Mouse (Mus musculus) urinary bladder, postnatal 10 days (tissue): ENCODE measurements around the gene Mroh2a.

Experiments
- DNase-seq: peaks from one replicate; pipeline ENCODE4 v3.0.0; 2022; ENCODE audit warnings: low spot score

The Mroh2a gene

DNA sequence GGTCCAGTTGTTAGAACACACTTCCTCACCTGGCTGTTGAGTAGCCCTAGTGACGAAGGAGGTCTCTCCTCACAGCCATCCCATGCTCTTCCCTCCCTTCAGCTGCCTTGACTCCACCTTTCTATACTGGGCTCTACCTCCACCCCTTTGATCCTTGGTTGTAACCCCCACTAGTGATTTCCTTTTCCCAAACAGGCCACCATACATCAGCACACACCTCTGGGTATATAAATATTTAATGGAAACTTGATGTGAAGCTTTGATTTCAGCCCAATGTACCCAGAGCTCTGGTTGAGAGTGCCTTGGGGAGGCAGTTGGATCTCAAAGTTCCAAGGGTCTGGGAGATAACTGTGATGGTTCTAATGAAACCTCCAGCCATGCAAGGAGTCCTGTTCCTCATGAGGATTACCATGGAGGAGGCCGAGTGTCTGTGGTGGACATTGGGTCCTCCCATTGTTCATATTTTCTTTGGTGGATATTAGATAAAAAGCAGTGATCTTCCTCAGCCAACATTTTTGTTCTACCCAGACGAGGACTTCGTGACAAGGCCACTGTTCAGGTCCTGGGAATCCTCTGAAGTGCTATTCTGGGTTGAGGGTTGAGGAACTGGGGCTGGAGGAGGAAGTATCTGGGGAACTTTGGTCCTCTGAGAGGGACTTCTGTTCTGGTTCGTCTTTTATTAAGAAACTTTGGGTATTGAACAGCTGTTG lies at the start of gene Mroh2a:
Gene Mroh2a (plus strand): TSS at position 317 of the 710 bp plus-strand sequence.
- DNase-seq = peak; percentile 13

DNA sequence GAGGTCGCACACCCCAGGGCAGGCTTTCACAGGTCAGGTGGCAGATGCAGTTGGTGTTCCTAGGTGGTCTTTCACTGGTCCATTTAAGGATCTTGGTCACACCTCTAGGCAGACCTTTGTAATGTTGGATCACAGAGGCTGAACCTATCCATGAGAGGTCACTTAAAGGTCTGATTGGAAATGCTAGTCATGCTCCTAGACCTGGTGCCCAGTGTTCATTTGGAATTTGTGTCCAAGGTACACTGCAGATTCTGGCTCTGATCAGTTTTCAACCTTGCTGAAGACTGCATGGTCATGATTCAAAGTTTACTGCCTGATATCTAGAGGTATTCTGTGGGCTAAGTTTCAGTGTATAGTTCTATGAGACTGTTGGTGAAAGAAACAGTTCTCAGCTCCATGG lies 47.1 kb upstream of the Mroh2a start:
- no peak for DNase-seq

GRCm38 (mm10) chr1:88186325-88186935 lies 40.4 kb upstream of the Mroh2a start:
- no peak for DNase-seq

DNA sequence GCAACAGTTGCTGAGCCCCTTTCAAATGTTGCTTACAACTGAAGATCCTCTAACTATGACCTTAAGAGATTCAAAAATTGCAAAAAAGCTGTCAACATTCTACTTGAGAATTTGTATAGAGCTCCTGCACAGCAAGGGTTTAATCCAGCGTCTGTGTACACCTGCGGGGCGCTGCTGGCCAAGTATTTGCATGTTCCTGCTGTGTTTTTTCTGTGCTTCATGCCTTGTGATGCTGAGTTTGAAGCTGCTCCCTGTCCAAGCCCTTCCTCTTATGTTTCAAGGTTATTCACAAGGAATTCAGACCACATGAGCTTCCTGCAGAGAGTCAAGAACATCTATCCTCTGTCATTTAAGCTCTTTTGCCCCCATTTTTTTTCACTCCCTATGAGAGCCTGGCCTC lies 34.6 kb upstream of the Mroh2a start:
- no peak for DNase-seq

- no peak for DNase-seq
Measured at GRCm38 (mm10) chr1:88195687-88196086, 31.1 kb upstream of the Mroh2a start.

DNA sequence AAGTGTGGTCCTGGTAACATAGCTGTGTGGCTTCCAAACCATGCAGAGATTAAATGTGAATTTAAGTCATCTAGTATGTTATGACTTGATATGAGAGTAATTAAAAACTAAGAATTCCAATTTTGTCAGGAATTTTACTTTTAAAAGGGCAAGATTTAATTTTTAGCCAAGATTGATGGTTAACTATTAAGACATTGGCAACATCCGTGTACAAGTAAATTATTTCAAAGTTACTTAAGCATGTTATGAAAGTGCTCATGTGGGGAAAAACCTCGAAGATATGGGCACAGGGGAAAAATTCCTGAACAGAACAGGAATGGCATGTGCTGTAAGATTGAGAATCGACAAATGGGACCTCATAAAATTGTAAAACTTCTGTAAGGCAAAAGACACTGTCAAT lies 29.3 kb upstream of the Mroh2a start:
- no peak for DNase-seq

DNA sequence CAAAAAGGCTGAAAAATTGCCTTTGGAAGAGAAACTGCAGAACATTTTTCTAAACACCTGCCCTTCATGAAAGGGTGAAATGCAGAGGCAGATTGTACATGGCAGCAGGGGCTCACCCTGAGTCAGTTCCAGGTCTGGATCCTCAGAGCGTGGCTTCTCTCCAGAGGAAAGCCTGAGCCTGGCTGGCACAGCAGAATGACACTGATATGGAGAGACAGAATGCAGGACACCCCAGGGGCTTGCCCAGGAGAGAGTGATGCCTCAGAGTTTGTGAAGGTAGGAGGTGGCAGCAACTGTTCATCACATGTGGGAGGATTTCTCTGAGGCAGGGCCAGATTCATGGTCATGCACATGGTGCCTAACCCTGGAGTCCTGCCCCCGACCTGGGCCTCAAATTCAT lies 26.8 kb upstream of the Mroh2a start:
- DNase-seq = no peak

DNA sequence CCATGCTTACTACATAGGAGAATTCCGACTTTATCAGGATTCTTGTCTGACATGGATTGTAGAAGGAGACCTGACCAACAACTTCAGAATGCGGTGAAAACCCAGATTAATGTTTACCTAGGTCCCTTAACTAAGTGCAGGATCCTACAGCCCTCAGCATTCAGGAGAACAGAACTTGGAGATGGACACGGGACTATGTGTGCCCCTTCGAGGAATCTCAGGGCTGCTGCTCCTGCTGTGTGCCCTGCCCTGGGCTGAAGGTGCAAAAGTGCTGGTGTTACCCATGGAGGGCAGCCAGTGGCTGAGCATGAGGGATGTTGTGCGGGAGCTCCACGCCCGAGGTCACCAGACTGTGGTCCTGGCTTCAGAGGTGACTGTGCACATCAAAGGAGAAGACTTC lies 26.3 kb upstream of the Mroh2a start, which contains the start of gene Ugt1a2:
Gene Ugt1a2 (plus strand): TSS at position 146 of the 400 bp plus-strand sequence.
- DNase-seq = no peak

DNA sequence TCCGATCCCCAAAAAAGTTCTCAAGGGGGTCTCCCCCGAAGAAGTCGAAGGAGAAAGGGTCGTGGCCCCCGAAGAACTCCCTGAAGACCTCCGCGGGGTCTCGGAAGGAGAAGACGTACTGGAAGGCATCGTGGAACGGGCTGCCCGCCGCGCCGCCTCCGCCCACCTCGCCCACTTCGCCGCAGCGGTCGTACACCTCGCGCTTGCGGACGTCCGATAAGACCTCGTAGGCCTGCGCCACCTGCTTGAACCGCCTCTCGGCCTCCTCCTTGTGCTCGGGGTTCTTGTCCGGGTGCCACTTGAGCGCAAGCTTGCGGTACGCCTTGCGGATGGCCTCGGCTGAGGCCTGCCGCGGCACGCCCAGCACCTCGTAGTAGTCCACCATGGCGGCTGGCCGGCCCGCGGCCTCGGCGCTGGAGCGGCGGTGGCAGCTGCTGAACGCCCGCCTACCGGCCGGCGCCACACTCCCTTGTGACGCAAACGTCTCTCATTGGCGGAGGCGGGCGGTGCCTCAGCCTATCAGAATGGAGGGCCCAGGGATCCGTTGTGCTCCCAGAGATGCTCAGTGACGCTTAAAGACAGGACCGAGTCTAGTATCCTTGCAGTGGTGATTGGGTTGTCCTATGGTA lies 21.4 kb upstream of the Mroh2a start, which contains the start of gene Dnajb3:
Gene Dnajb3 (minus strand): TSS at position 489 of the 629 bp plus-strand sequence.
- DNase-seq = no peak

DNA sequence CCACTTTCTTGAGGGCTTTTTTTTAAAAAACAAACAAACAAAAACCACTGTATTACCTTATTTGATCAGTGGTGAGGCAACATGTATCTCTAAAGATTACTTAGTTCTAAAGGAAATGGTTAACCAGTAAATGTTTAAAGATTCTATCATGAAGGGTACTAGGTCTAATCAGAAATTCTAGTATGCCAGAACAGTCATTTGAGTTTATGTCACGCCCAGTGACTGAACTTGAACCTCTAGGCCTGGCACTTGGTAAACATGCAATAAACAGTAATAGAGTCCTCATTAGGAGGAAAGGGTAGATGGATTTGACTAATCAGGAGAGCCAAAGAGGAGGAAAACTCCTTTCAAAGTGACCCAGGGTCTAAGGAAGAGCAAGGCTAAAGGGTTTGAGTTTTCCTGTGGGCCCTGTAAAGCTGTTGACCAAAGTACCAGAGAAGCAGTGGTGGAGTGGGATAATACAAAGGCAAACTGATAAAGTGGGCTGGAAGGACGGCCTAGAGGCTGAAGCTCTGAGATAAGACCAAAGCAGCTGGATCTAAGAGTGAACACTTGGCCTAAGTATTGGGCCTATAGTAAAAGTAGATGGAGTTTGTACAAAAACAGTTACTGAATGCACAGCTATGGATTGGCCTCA lies 19.8 kb upstream of the Mroh2a start:
- no peak for DNase-seq

GRCm38 (mm10) chr1:88211812-88212211 lies 15.0 kb upstream of the Mroh2a start, which contains the start of gene Ugt1a1:
TSS of gene Ugt1a1 (plus strand) at chr1:88211959.
- no peak for DNase-seq

DNA sequence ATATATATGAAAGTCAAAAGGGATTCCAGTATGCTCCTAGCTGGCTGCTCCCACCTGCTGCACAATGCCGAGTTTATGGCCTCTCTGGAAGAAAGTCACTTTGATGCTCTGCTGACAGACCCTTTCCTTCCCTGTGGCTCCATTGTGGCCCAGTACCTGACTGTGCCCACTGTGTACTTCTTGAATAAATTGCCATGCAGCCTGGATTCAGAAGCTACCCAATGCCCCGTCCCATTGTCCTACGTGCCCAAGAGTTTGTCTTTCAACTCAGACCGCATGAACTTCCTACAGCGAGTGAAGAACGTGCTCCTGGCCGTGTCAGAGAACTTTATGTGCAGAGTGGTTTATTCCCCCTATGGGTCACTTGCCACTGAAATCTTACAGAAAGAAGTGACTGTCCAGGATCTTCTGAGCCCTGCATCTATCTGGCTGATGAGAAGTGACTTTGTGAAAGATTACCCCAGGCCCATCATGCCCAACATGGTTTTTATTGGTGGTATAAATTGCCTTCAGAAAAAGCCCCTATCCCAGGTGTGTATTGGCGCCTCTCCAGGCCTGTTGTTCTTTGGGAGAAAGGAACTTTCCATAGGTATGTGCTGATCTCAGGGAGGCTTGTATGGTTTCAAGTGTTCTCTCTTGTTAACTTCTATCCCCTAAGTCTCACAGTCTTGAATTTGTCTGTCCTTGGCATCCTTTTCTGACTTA lies 14.3 kb upstream of the Mroh2a start:
- DNase-seq = no peak

- no peak for DNase-seq
Measured at GRCm38 (mm10) chr1:88213061-88213460, 13.7 kb upstream of the Mroh2a start.

GRCm38 (mm10) chr1:88213766-88214461 lies 12.9 kb upstream of the Mroh2a start:
- no peak for DNase-seq

DNA sequence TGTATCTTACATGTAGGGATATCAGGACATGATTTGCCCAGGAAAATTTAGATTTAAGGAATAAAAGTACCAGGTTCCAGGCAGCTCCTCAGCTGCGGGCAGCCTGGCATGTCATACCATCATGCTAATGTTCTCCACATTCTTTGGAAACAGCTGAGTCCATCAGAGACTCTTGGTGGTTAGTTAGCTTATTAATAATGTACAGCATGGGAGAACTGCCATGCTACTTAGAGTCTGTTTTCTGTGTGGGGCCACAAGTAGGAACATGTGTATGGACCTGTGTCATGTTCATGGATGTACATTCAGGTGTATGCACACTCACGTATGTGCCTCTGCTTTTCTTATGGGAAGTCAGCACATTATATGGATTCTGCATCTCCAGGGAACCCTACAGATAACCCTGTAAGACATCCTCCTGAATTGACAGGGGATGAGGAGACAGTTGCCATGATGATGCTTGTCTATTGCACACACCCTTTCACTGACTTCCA lies 12.3 kb upstream of the Mroh2a start:
- DNase-seq = no peak

DNA sequence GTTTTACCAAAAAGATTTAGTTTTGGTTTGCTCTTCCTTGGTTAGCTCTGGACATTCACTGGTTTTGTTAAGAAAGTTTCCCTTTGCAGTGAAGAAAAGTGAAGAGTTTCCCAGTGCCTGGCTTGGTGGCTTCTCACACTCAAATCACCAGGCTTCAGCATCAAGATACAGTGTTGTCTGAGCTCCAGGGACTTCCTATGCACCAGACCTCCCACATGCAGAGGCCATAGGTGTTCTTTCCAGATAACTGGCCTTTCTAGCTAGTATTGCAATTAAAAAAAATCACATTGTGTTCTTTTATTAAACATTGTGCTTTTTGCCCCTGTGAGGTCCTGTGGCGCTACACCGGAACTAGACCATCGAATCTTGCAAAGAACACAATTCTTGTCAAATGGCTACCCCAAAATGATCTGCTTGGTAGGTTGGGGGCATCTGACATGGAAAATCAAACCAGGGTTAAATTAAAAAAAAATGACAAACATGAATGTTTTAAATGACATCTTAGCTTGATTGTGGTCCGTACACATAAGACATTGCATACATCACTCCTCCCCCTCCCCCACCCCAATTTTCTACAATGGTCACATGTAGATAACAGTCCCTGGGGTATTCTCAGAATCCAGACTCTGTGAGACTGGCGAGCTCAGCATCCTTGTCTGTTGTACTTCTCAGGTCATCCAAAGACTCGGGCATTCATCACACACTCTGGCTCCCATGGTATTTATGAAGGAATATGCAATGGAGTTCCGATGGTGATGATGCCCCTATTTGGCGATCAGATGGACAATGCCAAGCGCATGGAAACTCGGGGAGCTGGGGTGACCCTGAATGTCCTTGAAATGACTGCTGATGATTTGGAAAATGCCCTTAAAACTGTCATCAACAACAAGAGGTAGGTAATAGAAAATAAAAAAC lies 11.1 kb upstream of the Mroh2a start:
- no peak for DNase-seq

GRCm38 (mm10) chr1:88216551-88216950 lies 10.2 kb upstream of the Mroh2a start:
- DNase-seq = no peak

GRCm38 (mm10) chr1:88217144-88217543 lies 9.6 kb upstream of the Mroh2a start:
- DNase-seq = no peak

- DNase-seq = no peak
Measured at GRCm38 (mm10) chr1:88217576-88217975, 9.2 kb upstream of the Mroh2a start.

GRCm38 (mm10) chr1:88218051-88218450 lies 8.7 kb upstream of the Mroh2a start:
- no peak for DNase-seq
